Comparison of ENCODE assay signal across 10 mouse cellular contexts in the genomic region with DNA sequence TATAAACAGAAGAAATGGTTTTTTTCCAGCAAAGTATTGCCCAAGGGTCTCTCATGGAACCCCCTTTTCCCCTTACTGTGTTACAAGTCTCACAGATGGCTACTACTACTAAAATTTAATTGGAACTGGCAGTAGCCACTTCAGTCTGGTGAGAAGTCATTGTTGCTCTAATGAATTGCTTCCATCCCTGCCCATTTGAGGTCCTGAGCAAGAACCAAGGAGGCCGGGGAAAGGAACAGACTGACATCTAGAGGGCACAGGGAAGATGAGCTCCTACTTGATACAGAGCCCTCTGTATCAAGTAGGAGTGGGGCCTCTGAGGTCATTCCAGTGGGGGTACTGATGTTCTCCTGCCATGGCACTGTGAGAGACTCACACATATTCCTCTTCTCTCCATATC. TPM values are rescaled to one million over a fixed set of nuclear protein-coding genes. Genes with fewer than 3 reads are reported as not detected.
DNase-seq lines count a peak whose midpoint lies in the region; ATAC-seq and TF ChIP-seq lines count a peak whose summit lies in the region.
"Had no signal": no experiment of that assay in that cellular context is flagged by ENCODE, and none has a peak within 500 bp of the region (broad histone marks: within the 10 kb centered on the region; RNA-seq: fewer than 3 reads in every experiment).

No protein-coding gene starts in this region.

- no peak overlapping the region for H3K9ac ChIP-seq in forebrain, embryonic 12.5 days
- no peak overlapping the region for H3K9ac ChIP-seq in neural tube, embryonic 13.5 days
- H3K9ac ChIP-seq in stomach, postnatal 0 days (ENCODE audit: low read length): no peak overlapping the region
- H3K9ac ChIP-seq: embryonic facial prominence, embryonic 15.5 days had no signal

- no peak for DNase-seq in forebrain, embryonic 10.5 days (ENCODE audit: extremely low spot score, low spot score)
- no peak for DNase-seq in neural tube, embryonic 10.5 days (ENCODE audit: extremely low spot score, low spot score)
- DNase-seq in limb, embryonic 10.5 days (ENCODE audit: low spot score): no peak
- DNase-seq in stomach, postnatal 0 days (ENCODE audit: low spot score): no peak
- DNase-seq in thymus, postnatal 25 days: no peak
- no peak for DNase-seq in left cerebral cortex, adult 18-20 months (ENCODE audit: low spot score in 2 of 2)
- DNase-seq: adrenal gland, postnatal 25 days had no signal

- H3K36me3 ChIP-seq in forebrain, embryonic 12.5 days (replicated peaks): no peaks in the 10 kb centered on the region
- H3K36me3 ChIP-seq in forebrain, embryonic 10.5 days (replicated peaks): no peaks in the 10 kb centered on the region
- H3K36me3 ChIP-seq in neural tube, embryonic 13.5 days: no peaks in the 10 kb centered on the region
- H3K36me3 ChIP-seq in limb, embryonic 10.5 days: no peaks in the 10 kb centered on the region
- H3K36me3 ChIP-seq in stomach, postnatal 0 days (ENCODE audit: control insufficient read depth, insufficient read depth, low read length): no peaks in the 10 kb centered on the region
- H3K36me3 ChIP-seq: embryonic facial prominence, embryonic 15.5 days had no signal

- no peak overlapping the region for H3K4me3 ChIP-seq in forebrain, embryonic 12.5 days (replicated peaks)
- no peak overlapping the region for H3K4me3 ChIP-seq in forebrain, embryonic 10.5 days
- H3K4me3 ChIP-seq in neural tube, embryonic 13.5 days: no peak overlapping the region
- no peak overlapping the region for H3K4me3 ChIP-seq in limb, embryonic 10.5 days
- H3K4me3 ChIP-seq in stomach, postnatal 0 days (ENCODE audit: low read depth, low read length): no peak overlapping the region
- H3K4me3 ChIP-seq: embryonic facial prominence, embryonic 15.5 days had no signal

- H3K27me3 ChIP-seq in forebrain, embryonic 12.5 days: no peaks in the 10 kb centered on the region
- no peaks in the 10 kb centered on the region for H3K27me3 ChIP-seq in forebrain, embryonic 10.5 days (ENCODE audit: poor library complexity, severe bottlenecking)
- no peaks in the 10 kb centered on the region for H3K27me3 ChIP-seq in neural tube, embryonic 13.5 days
- H3K27me3 ChIP-seq in limb, embryonic 10.5 days (ENCODE audit: low read depth, poor library complexity, severe bottlenecking): no peaks in the 10 kb centered on the region
- no peaks in the 10 kb centered on the region for H3K27me3 ChIP-seq in stomach, postnatal 0 days (ENCODE audit: control insufficient read depth, insufficient read depth, low read length)
- H3K27me3 ChIP-seq: embryonic facial prominence, embryonic 15.5 days had no signal

- no peaks in the 10 kb centered on the region for H3K9me3 ChIP-seq in forebrain, embryonic 12.5 days
- no peaks in the 10 kb centered on the region for H3K9me3 ChIP-seq in forebrain, embryonic 10.5 days
- H3K9me3 ChIP-seq in neural tube, embryonic 13.5 days: no peaks in the 10 kb centered on the region
- no peaks in the 10 kb centered on the region for H3K9me3 ChIP-seq in limb, embryonic 10.5 days (replicated peaks)
- no peaks in the 10 kb centered on the region for H3K9me3 ChIP-seq in stomach, postnatal 0 days (ENCODE audit: control insufficient read depth, low read length)
- H3K9me3 ChIP-seq: embryonic facial prominence, embryonic 15.5 days had no signal

- ATAC-seq in forebrain, embryonic 12.5 days (ENCODE audit: low FRiP score): peak; percentile 39; the same call in 1 of the 2 replicates
- ATAC-seq in neural tube, embryonic 13.5 days (ENCODE audit: low read depth): peak; percentile 34; the same call in 1 of the 2 replicates
- ATAC-seq in stomach, postnatal 0 days (ENCODE audit: low FRiP score, low TSS enrichment): no peak

- no peak for TF ChIP-seq EP300 in stomach, postnatal 0 days (optimal IDR thresholded peaks at IDR 0.05)

- H3K4me2 ChIP-seq in forebrain, embryonic 12.5 days: no peak overlapping the region
- no peak overlapping the region for H3K4me2 ChIP-seq in neural tube, embryonic 13.5 days
- no peak overlapping the region for H3K4me2 ChIP-seq in stomach, postnatal 0 days (replicated peaks; ENCODE audit: low read depth)
- H3K4me2 ChIP-seq: embryonic facial prominence, embryonic 15.5 days had no signal

- 43% methylated on average over 1 of the region's 1 CpGs for WGBS in forebrain, embryonic 12.5 days
- WGBS in forebrain, embryonic 10.5 days: 64% methylated on average over 1 of the region's 1 CpGs
- 41% methylated on average over 1 of the region's 1 CpGs for WGBS in neural tube, embryonic 13.5 days
- 57% methylated on average over 1 of the region's 1 CpGs for WGBS in limb, embryonic 10.5 days
- 72% methylated on average over 1 of the region's 1 CpGs for WGBS in stomach, postnatal 0 days

- H3K4me1 ChIP-seq in forebrain, embryonic 12.5 days: no peaks in the 10 kb centered on the region
- H3K4me1 ChIP-seq in forebrain, embryonic 10.5 days: 0 out of 2 replicates have a peak, but pooled peaks cover 4% of the 10 kb centered on the region
- H3K4me1 ChIP-seq in neural tube, embryonic 13.5 days (replicated peaks): peaks cover 12% of the 10 kb centered on the region
- H3K4me1 ChIP-seq in limb, embryonic 10.5 days: peaks cover 24% of the 10 kb centered on the region
- H3K4me1 ChIP-seq in stomach, postnatal 0 days (replicated peaks; ENCODE audit: control insufficient read depth, insufficient read depth): no peaks in the 10 kb centered on the region
- H3K4me1 ChIP-seq: embryonic facial prominence, embryonic 15.5 days had no signal

- peak; percentile 65 for TF ChIP-seq CTCF in stomach, postnatal 0 days (IDR thresholded peaks at IDR 0.05; ENCODE audit: low read depth)

- no peak overlapping the region for H3K27ac ChIP-seq in forebrain, embryonic 12.5 days
- H3K27ac ChIP-seq in forebrain, embryonic 10.5 days: no peak overlapping the region
- H3K27ac ChIP-seq in neural tube, embryonic 13.5 days (replicated peaks): no peak overlapping the region
- peak overlapping the region; percentile 39; the same call in 1 of the 2 replicates for H3K27ac ChIP-seq in limb, embryonic 10.5 days
- H3K27ac ChIP-seq in stomach, postnatal 0 days (replicated peaks): no peak overlapping the region
- H3K27ac ChIP-seq: embryonic facial prominence, embryonic 15.5 days had no signal

RNA-seq across cellular contexts. Expression of a gene that starts 47.8 kb away (rescaled TPM):
- polyA plus RNA-seq in forebrain, embryonic 12.5 days (2016; fragmentation: Nextera tagmentation; extraction: Ambion mirVana): 15.0 and 15.5 TPM in 2 replicates
- 15.9 and 17.0 TPM in 2 replicates for polyA plus RNA-seq in forebrain, embryonic 10.5 days (2016; fragmentation: Nextera tagmentation; extraction: Ambion mirVana)
- polyA plus RNA-seq in neural tube, embryonic 13.5 days (2015; fragmentation: Nextera tagmentation; extraction: Ambion mirVana): 8.6 and 9.6 TPM in 2 replicates
- 13.6 and 15.3 TPM in 2 replicates for polyA plus RNA-seq in limb, embryonic 10.5 days (2016; fragmentation: Nextera tagmentation; extraction: Ambion mirVana)
- polyA plus RNA-seq in stomach, postnatal 0 days (2015; fragmentation: Nextera tagmentation; extraction: Ambion mirVana): 6.9 and 7.5 TPM in 2 replicates
- 1 to 10 TPM; 4.9 to 7.0 TPM for total RNA-seq in left cerebral cortex, adult 18-20 months (2021)
